Mouse (Mus musculus) CH12.LX (cell line): ENCODE measurements around the gene Phykpl. TPM values are rescaled to one million over a fixed set of nuclear protein-coding genes. Genes with fewer than 3 reads are reported as not detected.
A peak's percentile ranks its signal among the peaks of the same experiment; 100 is the strongest.

Source experiments
- DNase-seq: peaks from one replicate; pipeline ENCODE4 v3.0.0-alpha.2; 2013; ENCODE audit errors: extremely low read depth
- H3K27ac ChIP-seq: 2 replicates; pipeline ENCODE4 v1.5.1; 2012; ENCODE audit warnings: low read depth, mild to moderate bottlenecking, control low read depth, moderate library complexity; ENCODE audit not compliant: insufficient read depth
- H3K27me3 ChIP-seq: replicated peaks from 2 replicates; pipeline ENCODE3; 2012; ENCODE audit warnings: inconsistent platforms
- H3K36me3 ChIP-seq, 2 experiments: replicated peaks in 1 of 2; 2 replicates each; pipeline versions ENCODE3 to v1.6.1; 2012; ENCODE audit warnings: inconsistent platforms in 1 of 2, low read length in 1 of 2, mild to moderate bottlenecking in 1 of 2, mixed read lengths in 1 of 2, moderate library complexity in 1 of 2; ENCODE audit not compliant: control insufficient read depth in 1 of 2, insufficient read depth in 1 of 2
- H3K4me1 ChIP-seq, 2 experiments: 2 replicates each; pipeline ENCODE4 v1.6.1; 2012; ENCODE audit warnings: inconsistent platforms in 1 of 2, moderate library complexity in 1 of 2; ENCODE audit not compliant: insufficient read depth in 2 of 2, control insufficient read depth in 1 of 2
- H3K4me2 ChIP-seq: 2 replicates; pipeline ENCODE4 v1.6.1; 2012; ENCODE audit warnings: low read depth, mild to moderate bottlenecking, control low read depth; ENCODE audit not compliant: poor library complexity, insufficient read depth, severe bottlenecking
- H3K4me3 ChIP-seq, 3 experiments: fragments of 150-350 bp in 1 of 3; sonication (generic) in 1 of 3; replicated peaks in 1 of 3; 2 replicates each; pipeline versions ENCODE3 to v1.5.1; 2011 to 2012; ENCODE audit warnings: low read depth in 2 of 3, low read length in 2 of 3, mild to moderate bottlenecking in 2 of 3, moderate library complexity in 2 of 3, control low read depth in 1 of 3, improper control_type of control experiment in 1 of 3, inconsistent platforms in 1 of 3, mixed read lengths in 1 of 3; ENCODE audit not compliant: poor library complexity in 1 of 3
- H3K79me2 ChIP-seq: replicated peaks from 2 replicates; pipeline ENCODE4 v1.6.1; 2012; ENCODE audit warnings: mild to moderate bottlenecking, moderate library complexity; ENCODE audit not compliant: control insufficient read depth, poor library complexity, insufficient read depth, severe bottlenecking; ENCODE audit errors: extremely low read depth
- H3K9ac ChIP-seq: 2 replicates; pipeline ENCODE4 v1.6.1; 2012; ENCODE audit warnings: low read depth, mild to moderate bottlenecking, control low read depth, moderate library complexity; ENCODE audit not compliant: insufficient read depth
- H3K9me3 ChIP-seq: replicated peaks from 2 replicates; pipeline ENCODE3; 2012; ENCODE audit warnings: low read length, inconsistent platforms, mixed read lengths
- CHD2 ChIP-seq: IDR thresholded peaks from 2 replicates; pipeline ENCODE4 v1.6.1; 2011; ENCODE audit warnings: low read length, improper control_type of control experiment
- CTCF ChIP-seq, 2 experiments: IDR thresholded peaks in 1 of 2; conservative IDR thresholded peaks in 1 of 2; 2 replicates each; pipeline ENCODE4 v1.5.1; 2011 to 2012; ENCODE audit warnings: low read depth in 2 of 2, low read length in 2 of 2, improper control_type of control experiment in 1 of 2, inconsistent platforms in 1 of 2, mild to moderate bottlenecking in 1 of 2, moderate library complexity in 1 of 2
- E2F4 ChIP-seq: IDR thresholded peaks from 2 replicates; pipeline ENCODE4 v1.6.1; 2011; ENCODE audit warnings: low read depth, low read length, improper control_type of control experiment; ENCODE audit not compliant: insufficient replicate concordance
- ELF1 ChIP-seq: IDR thresholded peaks from 2 replicates; pipeline ENCODE4 v1.6.1; 2014; ENCODE audit warnings: low read depth, mild to moderate bottlenecking, inconsistent platforms, low read length, improper control_type of control experiment
- ETS1 ChIP-seq: conservative IDR thresholded peaks from 2 replicates; pipeline ENCODE4 v1.6.1; 2012; ENCODE audit warnings: low read depth, mild to moderate bottlenecking, inconsistent platforms, low read length, improper control_type of control experiment, moderate library complexity
- HCFC1 ChIP-seq: IDR thresholded peaks from 2 replicates; pipeline ENCODE4 v1.6.1; 2012; ENCODE audit warnings: low read depth, mild to moderate bottlenecking, inconsistent platforms, low read length, improper control_type of control experiment
- JUN ChIP-seq: IDR thresholded peaks from 2 replicates; pipeline ENCODE4 v1.6.1; 2011; ENCODE audit warnings: low read depth, mild to moderate bottlenecking, low read length, improper control_type of control experiment, moderate library complexity; ENCODE audit not compliant: insufficient read depth
- JUND ChIP-seq: conservative IDR thresholded peaks from 2 replicates; pipeline ENCODE4 v1.6.1; 2011; ENCODE audit warnings: low read depth, low read length, improper control_type of control experiment
- KAT2A ChIP-seq: IDR thresholded peaks from 2 replicates; pipeline ENCODE4 v1.6.1; 2012; ENCODE audit warnings: low read length, improper control_type of control experiment, inconsistent platforms; ENCODE audit not compliant: insufficient replicate concordance
- MAFK ChIP-seq: IDR thresholded peaks from 2 replicates; pipeline ENCODE4 v1.6.1; 2011; ENCODE audit warnings: low read length, improper control_type of control experiment; ENCODE audit not compliant: insufficient replicate concordance
- MAZ ChIP-seq: IDR thresholded peaks from 2 replicates; pipeline ENCODE4 v1.6.1; 2012; ENCODE audit warnings: low read depth, mild to moderate bottlenecking, inconsistent platforms, low read length, improper control_type of control experiment, moderate library complexity
- MXI1 ChIP-seq: IDR thresholded peaks from 2 replicates; pipeline ENCODE4 v1.6.1; 2011; ENCODE audit warnings: mild to moderate bottlenecking, low read depth, low read length, improper control_type of control experiment
- MYC ChIP-seq: IDR thresholded peaks from 2 replicates; pipeline ENCODE4 v1.6.1; 2011; ENCODE audit warnings: low read depth, mild to moderate bottlenecking, improper control_type of control experiment, low read length
- NELFE ChIP-seq: IDR thresholded peaks from 2 replicates; pipeline ENCODE4 v1.6.1; 2011; ENCODE audit warnings: low read depth, low read length, improper control_type of control experiment
- NRF1 ChIP-seq: IDR thresholded peaks from 2 replicates; pipeline ENCODE4 v1.6.1; 2014; ENCODE audit warnings: low read depth, mild to moderate bottlenecking, inconsistent platforms, low read length, improper control_type of control experiment, moderate library complexity
- PAX5 ChIP-seq: IDR thresholded peaks from 2 replicates; pipeline ENCODE4 v1.6.1; 2012; ENCODE audit warnings: low read length, inconsistent platforms, mixed read lengths
- POLR2A ChIP-seq: IDR thresholded peaks from 2 replicates; pipeline ENCODE4 v1.6.1; 2011; ENCODE audit warnings: low read depth, mild to moderate bottlenecking, improper control_type of control experiment, low read length
- POLR2AphosphoS2 ChIP-seq: IDR thresholded peaks from 2 replicates; pipeline ENCODE4 v1.6.1; 2011; ENCODE audit warnings: low read depth, low read length, improper control_type of control experiment
- RCOR1 ChIP-seq: conservative IDR thresholded peaks from 2 replicates; pipeline ENCODE4 v1.6.1; 2012; ENCODE audit warnings: low read depth, mild to moderate bottlenecking, inconsistent platforms, low read length, improper control_type of control experiment
- SIN3A ChIP-seq: IDR thresholded peaks from 2 replicates; pipeline ENCODE4 v1.6.1; 2012; ENCODE audit warnings: low read length, improper control_type of control experiment, inconsistent platforms
- SMC3 ChIP-seq: IDR thresholded peaks from 2 replicates; pipeline ENCODE4 v1.6.1; 2011; ENCODE audit warnings: low read depth, low read length, improper control_type of control experiment
- UBTF ChIP-seq: IDR thresholded peaks from 2 replicates; pipeline ENCODE4 v1.6.1; 2012; ENCODE audit warnings: low read depth, mild to moderate bottlenecking, inconsistent platforms, low read length, improper control_type of control experiment, moderate library complexity
- USF1 ChIP-seq: IDR thresholded peaks from 2 replicates; pipeline ENCODE4 v1.6.1; 2014; ENCODE audit warnings: low read depth, mild to moderate bottlenecking, inconsistent platforms, low read length, improper control_type of control experiment
- USF2 ChIP-seq: conservative IDR thresholded peaks from 2 replicates; pipeline ENCODE4 v1.6.1; 2011; ENCODE audit warnings: low read depth, low read length, improper control_type of control experiment
- ZC3H11A ChIP-seq: IDR thresholded peaks from 2 replicates; pipeline ENCODE4 v1.6.1; 2012; ENCODE audit warnings: low read depth, mild to moderate bottlenecking, inconsistent platforms, low read length, improper control_type of control experiment
- ZMIZ1 ChIP-seq: IDR thresholded peaks from 2 replicates; pipeline ENCODE4 v1.6.1; 2012; ENCODE audit warnings: low read depth, mild to moderate bottlenecking, inconsistent platforms, low read length, improper control_type of control experiment
- ZNF384 ChIP-seq: IDR thresholded peaks from 2 replicates; pipeline ENCODE4 v1.6.1; 2012; ENCODE audit warnings: low read depth, low read length, improper control_type of control experiment, inconsistent platforms
- dilution Hi-C: fragments of 300-500 bp; cut with MboI; formaldehyde crosslinking; loops from 2 replicates; pipeline ENCODE4 v1.14.3; 2020; ENCODE audit warnings: low sequenced_read_pairs; ENCODE audit not compliant: extremely low pct_unique_long_range_greater_than_20kb, extremely low pct_ligation_motif_present
- in situ Hi-C: fragments of 300-500 bp; cut with MboI; formaldehyde crosslinking; loops from 3 replicates; pipeline ENCODE4 v1.14.3; 2019; ENCODE audit warnings: low sequenced_read_pairs, low pct_ligation_motif_present, low pct_unique_long_range_greater_than_20kb, mixed read lengths
- polyA plus RNA-seq: library from polyadenylated mRNA; unstranded; fragments of >175 nt; gene quantifications from 2 replicates; pipeline ENCODE4 v1.2.1, GENCODE M21; 2012; ENCODE audit warnings: low read depth; ENCODE audit not compliant: insufficient read length
- total RNA-seq, 2 experiments: library from RNA; depleted of rRNA; stranded (reverse); fragments of 300-350 nt in 1 of 2; fragments of >200 nt in 1 of 2; gene quantifications; 2 replicates each; pipeline ENCODE4 v1.2.3; 2012 to 2014

Gene Phykpl
- total and polyA plus RNA-seq, 3 experiments = 25.2 to 44.0 (median 30.9) TPM

GRCm38 (mm10) chr11:51643202-51643601 lies 58.6 kb downstream of the Phykpl start:
- peaks cover 15 to 57% of the 10 kb centered on the region in 2 experiments for H3K36me3 ChIP-seq
- no peak for DNase-seq
- in situ Hi-C loops (no loop called here), dilution Hi-C loops (no loop called here)
- peak overlapping the region in 1 of 3 experiments; percentile 37 for H3K4me3 ChIP-seq
- H3K4me1 ChIP-seq = peaks cover 36 to 95% of the 10 kb centered on the region in 2 experiments
- H3K9ac ChIP-seq = no peak overlapping the region
- TF ChIP-seq ZNF384 (no peak), ZC3H11A (no peak), JUND (no peak), PAX5 (no peak), RCOR1 (no peak), CHD2 (no peak), POLR2AphosphoS2 (no peak), MAFK (no peak), NELFE (no peak), POLR2A (no peak), ETS1 (no peak), CTCF (conservative IDR thresholded peaks at IDR 0.05 in 1 of 2, IDR thresholded peaks at IDR 0.05 in 1 of 2; ENCODE audit: low read depth in 2 of 2, low read length in 2 of 2) (no peak), ELF1 (no peak), ZMIZ1 (no peak), MYC (no peak), MXI1 (no peak), USF2 (no peak), E2F4 (no peak), KAT2A (no peak), JUN (no peak)
- H3K27ac ChIP-seq = peak overlapping the region; percentile 93
- peak overlapping the region; percentile 2; the same call in 1 of the 2 replicates for H3K4me2 ChIP-seq
- H3K9me3 ChIP-seq = no peaks in the 10 kb centered on the region
- H3K27me3 ChIP-seq = no peaks in the 10 kb centered on the region
- no peaks in the 10 kb centered on the region for H3K79me2 ChIP-seq

- TF ChIP-seq MYC = no peak
- no peak for TF ChIP-seq NRF1
- no peak for TF ChIP-seq JUND
- no peak for TF ChIP-seq USF1
- no peak for TF ChIP-seq NELFE
- no peak for TF ChIP-seq KAT2A
- TF ChIP-seq SMC3 = no peak
- no peak for TF ChIP-seq MAZ
- TF ChIP-seq HCFC1 = no peak
- no peak for TF ChIP-seq UBTF
- TF ChIP-seq JUN = no peak
- TF ChIP-seq SIN3A = no peak
- no peak for TF ChIP-seq ZNF384
- no peak for TF ChIP-seq ZC3H11A
- TF ChIP-seq POLR2A = no peak
- TF ChIP-seq, all 38 proteins: peak for 0
- peak overlapping the region; percentile 2 for H3K4me2 ChIP-seq
- no peaks in the 10 kb centered on the region for H3K27me3 ChIP-seq
- dilution Hi-C loops (no loop called here), in situ Hi-C loops (no loop called here)
- H3K27ac ChIP-seq = peak overlapping the region; percentile 93
- DNase-seq = no peak
- H3K36me3 ChIP-seq = peaks cover 15 to 61% of the 10 kb centered on the region in 2 experiments
- H3K79me2 ChIP-seq = 0 out of 2 replicates have a peak, but pooled peaks cover 4% of the 10 kb centered on the region
- H3K4me1 ChIP-seq = peaks cover 41 to 95% of the 10 kb centered on the region in 2 experiments
- H3K4me3 ChIP-seq = peak overlapping the region; percentile 14 to 37 (median 15)
- no peaks in the 10 kb centered on the region for H3K9me3 ChIP-seq
- H3K9ac ChIP-seq = peak overlapping the region; percentile 39
Measured at GRCm38 (mm10) chr11:51643761-51644160, 59.2 kb downstream of the Phykpl start.
